16 mouse cellular contexts compared by ENCODE assay signal in the genomic region with DNA sequence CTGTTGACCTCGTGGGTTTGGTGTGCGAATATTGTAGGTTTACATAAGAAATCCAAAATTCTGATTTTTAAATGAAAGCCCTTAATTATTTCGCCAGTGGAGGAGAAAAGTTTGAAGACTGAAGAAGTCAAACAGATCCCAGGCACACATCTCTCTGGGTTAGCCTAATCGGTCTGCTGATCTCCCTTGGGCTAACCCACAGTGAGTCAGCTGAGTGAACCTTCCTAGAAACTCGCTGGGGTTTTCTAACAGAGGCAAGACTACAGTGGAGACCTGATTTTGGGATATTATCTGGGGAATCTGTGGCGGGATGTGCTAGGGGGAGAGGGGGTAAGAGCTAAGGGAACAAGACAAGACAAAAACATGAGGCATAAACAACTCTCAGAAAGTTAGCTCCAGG. TPM values are rescaled to one million over a fixed set of nuclear protein-coding genes. Genes with fewer than 3 reads are reported as not detected.
"Had no signal": no experiment of that assay in that cellular context is flagged by ENCODE, and none has a peak within 500 bp of the region (broad histone marks: within the 10 kb centered on the region; RNA-seq: fewer than 3 reads in every experiment).

No protein-coding gene starts in this region.

- H3K9ac ChIP-seq: limb, embryonic 12.5 days; liver, embryonic 15.5 days; midbrain, embryonic 13.5 days; neural tube, embryonic 12.5 days had no signal

- H3K27me3 ChIP-seq: limb, embryonic 12.5 days; midbrain, embryonic 13.5 days; neural tube, embryonic 12.5 days had no signal

- H3K27ac ChIP-seq: limb, embryonic 12.5 days; liver, embryonic 15.5 days; midbrain, embryonic 13.5 days; neural tube, embryonic 12.5 days had no signal

- DNase-seq: kidney, adult 8-10 months; kidney, postnatal 25 days; lung, adult 2 months; lung, postnatal 36 days; right cerebral cortex, postnatal 4 days; spleen, adult 18-20 months; thymus, postnatal 36 days had no signal

- ATAC-seq: lung, postnatal 0 days; midbrain, embryonic 13.5 days had no signal

- H3K4me2 ChIP-seq: limb, embryonic 12.5 days; liver, embryonic 15.5 days; midbrain, embryonic 13.5 days; neural tube, embryonic 12.5 days had no signal

- H3K36me3 ChIP-seq: limb, embryonic 12.5 days; liver, embryonic 15.5 days; midbrain, embryonic 13.5 days; neural tube, embryonic 12.5 days had no signal

- H3K4me1 ChIP-seq: limb, embryonic 12.5 days; neural tube, embryonic 12.5 days had no signal

- H3K4me3 ChIP-seq: limb, embryonic 12.5 days; liver, embryonic 15.5 days; midbrain, embryonic 13.5 days; neural tube, embryonic 12.5 days had no signal

- H3K9me3 ChIP-seq: limb, embryonic 12.5 days; liver, embryonic 15.5 days; midbrain, embryonic 13.5 days; neural tube, embryonic 12.5 days had no signal

RNA-seq across cellular contexts. Expression of gene Sult6b2, which starts 5.9 kb away (rescaled TPM):
- total RNA-seq: liver, adult 2 months; neutrophil, adult 5-6 weeks had no signal
- polyA plus RNA-seq: kidney, embryonic 16.5 days; limb, embryonic 12.5 days; liver, adult 2 months; lung, adult 2 months; lung, postnatal 0 days; stomach, embryonic 14.5 days had no signal
